Mouse (Mus musculus): ENCODE data around the gene Rln1. TPM values are rescaled to one million over a fixed set of nuclear protein-coding genes. Genes with fewer than 3 reads are reported as not detected.

Rln1 gene
- polyA plus RNA-seq, 1 experiment from 2014 or later = 4.6 TPM

GRCm38 (mm10) chr19:29371284-29372081 lies 37.0 kb upstream of the Rln1 start:
- H3K27ac ChIP-seq (ENCODE audit: low read depth, low read length) = no peak overlapping the region
- no peaks in the 10 kb centered on the region for H3K27me3 ChIP-seq (ENCODE audit: control insufficient read depth, insufficient read depth, low read length)
- H3K36me3 ChIP-seq (ENCODE audit: control insufficient read depth, insufficient read depth, low read length) = no peaks in the 10 kb centered on the region
- no peak overlapping the region for H3K4me2 ChIP-seq (ENCODE audit: low read depth, low read length)
- ATAC-seq (ENCODE audit: low read depth) = no peak
- no peaks in the 10 kb centered on the region for H3K9me3 ChIP-seq (ENCODE audit: control insufficient read depth, low read length)
- H3K4me1 ChIP-seq (ENCODE audit: control insufficient read depth, insufficient read depth, low read length) = peaks cover 4% of the 10 kb centered on the region; the same call in 1 of the 2 replicates
- H3K9ac ChIP-seq (replicated peaks; ENCODE audit: low read depth, low read length) = no peak overlapping the region
- H3K4me3 ChIP-seq (ENCODE audit: low read depth, low read length) = no peak overlapping the region
- 82% methylated on average over 18 of the region's 18 CpGs for WGBS

- Histone ChIP-seq H3K4me2 (ENCODE audit: low read depth, low read length) (no peak overlapping the region), H3K9ac (replicated peaks; ENCODE audit: low read depth, low read length) (no peak overlapping the region), H3K4me1 (ENCODE audit: control insufficient read depth, insufficient read depth, low read length) (peaks cover 4% of the 10 kb centered on the region; the same call in 1 of the 2 replicates), H3K27ac (ENCODE audit: low read depth, low read length) (no peak overlapping the region), H3K27me3 (ENCODE audit: control insufficient read depth, insufficient read depth, low read length) (no peaks in the 10 kb centered on the region), H3K4me3 (ENCODE audit: low read depth, low read length) (no peak overlapping the region), H3K36me3 (ENCODE audit: control insufficient read depth, insufficient read depth, low read length) (no peaks in the 10 kb centered on the region), H3K9me3 (ENCODE audit: control insufficient read depth, low read length) (no peaks in the 10 kb centered on the region)
- 92% methylated on average over 7 of the region's 7 CpGs for whole genome bisulfite sequencing
- ATAC-seq (ENCODE audit: low read depth) = no peak
Measured at GRCm38 (mm10) chr19:29370545-29371283, 36.2 kb upstream of the Rln1 start.

- H3K27ac ChIP-seq (ENCODE audit: low read depth, low read length) = no peak overlapping the region
- no peak overlapping the region for H3K4me3 ChIP-seq (ENCODE audit: low read depth, low read length)
- WGBS = 71% methylated on average over 12 of the region's 12 CpGs
- H3K4me2 ChIP-seq (ENCODE audit: low read depth, low read length) = no peak overlapping the region
- no peak overlapping the region for H3K9ac ChIP-seq (replicated peaks; ENCODE audit: low read depth, low read length)
- H3K9me3 ChIP-seq (ENCODE audit: control insufficient read depth, low read length) = no peaks in the 10 kb centered on the region
- no peaks in the 10 kb centered on the region for H3K27me3 ChIP-seq (ENCODE audit: control insufficient read depth, insufficient read depth, low read length)
- ATAC-seq (ENCODE audit: low read depth) = no peak
- peaks cover 4% of the 10 kb centered on the region; the same call in 1 of the 2 replicates for H3K4me1 ChIP-seq (ENCODE audit: control insufficient read depth, insufficient read depth, low read length)
- H3K36me3 ChIP-seq (ENCODE audit: control insufficient read depth, insufficient read depth, low read length) = no peaks in the 10 kb centered on the region
Measured at GRCm38 (mm10) chr19:29370112-29370511, 35.6 kb upstream of the Rln1 start.

GRCm38 (mm10) chr19:29368671-29369309 lies 34.3 kb upstream of the Rln1 start:
- ATAC-seq (ENCODE audit: low read depth) = no peak
- Histone ChIP-seq H3K4me3 (ENCODE audit: low read depth, low read length) (no peak overlapping the region), H3K27me3 (ENCODE audit: control insufficient read depth, insufficient read depth, low read length) (no peaks in the 10 kb centered on the region), H3K4me1 (ENCODE audit: control insufficient read depth, insufficient read depth, low read length) (peaks cover 4% of the 10 kb centered on the region; the same call in 1 of the 2 replicates), H3K36me3 (ENCODE audit: control insufficient read depth, insufficient read depth, low read length) (no peaks in the 10 kb centered on the region), H3K9ac (replicated peaks; ENCODE audit: low read depth, low read length) (no peak overlapping the region), H3K27ac (ENCODE audit: low read depth, low read length) (no peak overlapping the region), H3K4me2 (ENCODE audit: low read depth, low read length) (no peak overlapping the region), H3K9me3 (ENCODE audit: control insufficient read depth, low read length) (no peaks in the 10 kb centered on the region)
- 87% methylated on average over 3 of the region's 3 CpGs for WGBS

GRCm38 (mm10) chr19:29368041-29368440 lies 33.6 kb upstream of the Rln1 start:
- Histone ChIP-seq H3K27me3 (ENCODE audit: control insufficient read depth, insufficient read depth, low read length) (no peaks in the 10 kb centered on the region), H3K4me3 (ENCODE audit: low read depth, low read length) (no peak overlapping the region), H3K4me2 (ENCODE audit: low read depth, low read length) (no peak overlapping the region), H3K9ac (replicated peaks; ENCODE audit: low read depth, low read length) (no peak overlapping the region), H3K9me3 (ENCODE audit: control insufficient read depth, low read length) (no peaks in the 10 kb centered on the region), H3K36me3 (ENCODE audit: control insufficient read depth, insufficient read depth, low read length) (no peaks in the 10 kb centered on the region), H3K4me1 (ENCODE audit: control insufficient read depth, insufficient read depth, low read length) (no peaks in the 10 kb centered on the region), H3K27ac (ENCODE audit: low read depth, low read length) (no peak overlapping the region)
- no peak for ATAC-seq (ENCODE audit: low read depth)
- 93% methylated on average over 2 of the region's 2 CpGs for WGBS

GRCm38 (mm10) chr19:29366969-29367622 lies 32.6 kb upstream of the Rln1 start, which contains the start of the genes Plgrkt and Cd274:
Plgrkt (minus strand) TSS chr19:29367390.
Cd274 (plus strand) TSS chr19:29367455.
- peak within 1 kb of the TSS; percentile 51; the same call in 1 of the 2 replicates for H3K9ac ChIP-seq (replicated peaks; ENCODE audit: low read depth, low read length)
- peak; percentile 61; the same call in 1 of the 2 replicates for ATAC-seq (ENCODE audit: low read depth)
- no peaks in the 10 kb centered on the region for H3K27me3 ChIP-seq (ENCODE audit: control insufficient read depth, insufficient read depth, low read length)
- H3K9me3 ChIP-seq (ENCODE audit: control insufficient read depth, low read length) = no peaks in the 10 kb centered on the region
- peak within 1 kb of the TSS; percentile 37 for H3K4me3 ChIP-seq (ENCODE audit: low read depth, low read length)
- 6% methylated on average over 26 of the region's 26 CpGs for WGBS
- peak within 1 kb of the TSS; percentile 64 for H3K4me2 ChIP-seq (ENCODE audit: low read depth, low read length)
- H3K27ac ChIP-seq (ENCODE audit: low read depth, low read length) = no peak within 1 kb of the TSS
- H3K4me1 ChIP-seq (ENCODE audit: control insufficient read depth, insufficient read depth, low read length) = peaks cover 5% of the 10 kb centered on the region; the same call in 1 of the 2 replicates
- H3K36me3 ChIP-seq (ENCODE audit: control insufficient read depth, insufficient read depth, low read length) = no peaks in the 10 kb centered on the region

- H3K9ac ChIP-seq (replicated peaks; ENCODE audit: low read depth, low read length) = no peak overlapping the region
- H3K4me3 ChIP-seq (ENCODE audit: low read depth, low read length) = peak overlapping the region; percentile 37
- peak overlapping the region; percentile 64 for H3K4me2 ChIP-seq (ENCODE audit: low read depth, low read length)
- no peaks in the 10 kb centered on the region for H3K9me3 ChIP-seq (ENCODE audit: control insufficient read depth, low read length)
- no peak for ATAC-seq (ENCODE audit: low read depth)
- 63% methylated on average over 20 of the region's 20 CpGs for WGBS
- no peaks in the 10 kb centered on the region for H3K36me3 ChIP-seq (ENCODE audit: control insufficient read depth, insufficient read depth, low read length)
- peaks cover 5% of the 10 kb centered on the region; the same call in 1 of the 2 replicates for H3K4me1 ChIP-seq (ENCODE audit: control insufficient read depth, insufficient read depth, low read length)
- H3K27ac ChIP-seq (ENCODE audit: low read depth, low read length) = no peak overlapping the region
- H3K27me3 ChIP-seq (ENCODE audit: control insufficient read depth, insufficient read depth, low read length) = no peaks in the 10 kb centered on the region
Measured at GRCm38 (mm10) chr19:29366226-29366968, 31.9 kb upstream of the Rln1 start.

- no peaks in the 10 kb centered on the region for H3K27me3 ChIP-seq (ENCODE audit: control insufficient read depth, insufficient read depth, low read length)
- H3K4me3 ChIP-seq (ENCODE audit: low read depth, low read length) = no peak overlapping the region
- no peak overlapping the region for H3K27ac ChIP-seq (ENCODE audit: low read depth, low read length)
- H3K4me1 ChIP-seq (ENCODE audit: control insufficient read depth, insufficient read depth, low read length) = peaks cover 5% of the 10 kb centered on the region; the same call in 1 of the 2 replicates
- no peak overlapping the region for H3K4me2 ChIP-seq (ENCODE audit: low read depth, low read length)
- WGBS = 31% methylated on average over 3 of the region's 3 CpGs
- no peaks in the 10 kb centered on the region; the same call in 1 of the 2 replicates for H3K36me3 ChIP-seq (ENCODE audit: control insufficient read depth, insufficient read depth, low read length)
- no peak overlapping the region for H3K9ac ChIP-seq (replicated peaks; ENCODE audit: low read depth, low read length)
- ATAC-seq (ENCODE audit: low read depth) = no peak
- no peaks in the 10 kb centered on the region for H3K9me3 ChIP-seq (ENCODE audit: control insufficient read depth, low read length)
Measured at GRCm38 (mm10) chr19:29365105-29365504, 30.6 kb upstream of the Rln1 start.
